Mouse (Mus musculus) embryonic facial prominence, embryonic 11.5 days (tissue): ENCODE measurements around the gene Mars. TPM values are rescaled to one million over a fixed set of nuclear protein-coding genes. Genes with fewer than 3 reads are reported as not detected.
A peak's percentile ranks its signal among the peaks of the same experiment; 100 is the strongest.

Source experiments
- ATAC-seq: fragments of 200-750 bp; cut with Nextera tagmentation; replicated peaks from 2 replicates; pipeline ENCODE4 v1.8.0; 2017; ENCODE audit warnings: low read depth; ENCODE audit not compliant: insufficient number of reproducible peaks, low FRiP score, low TSS enrichment
- DNase-seq: peaks from one replicate; pipeline ENCODE4 v3.0.0-alpha.2; 2015; ENCODE audit warnings: low spot score
- H3K27ac ChIP-seq: fragments of 300-500 bp; sonication (generic); replicated peaks from 2 replicates; pipeline ENCODE4 v1.5.1; 2014; ENCODE audit warnings: mild to moderate bottlenecking, low read depth, low read length, control low read depth
- H3K27me3 ChIP-seq: fragments of 300-500 bp; sonication (generic); 2 replicates; pipeline ENCODE4 v1.6.1; 2014; ENCODE audit warnings: mild to moderate bottlenecking, low read length, moderate library complexity, mixed read lengths; ENCODE audit not compliant: control insufficient read depth, insufficient read depth
- H3K36me3 ChIP-seq: fragments of 300-500 bp; sonication (generic); replicated peaks from 2 replicates; pipeline ENCODE4 v1.6.1; 2014; ENCODE audit warnings: low read depth, mild to moderate bottlenecking, low read length, moderate library complexity, mixed read lengths; ENCODE audit not compliant: control insufficient read depth, insufficient read depth
- H3K4me1 ChIP-seq: fragments of 300-500 bp; sonication (generic); 2 replicates; pipeline ENCODE4 v1.6.1; 2014; ENCODE audit warnings: low read length, mixed read lengths; ENCODE audit not compliant: control insufficient read depth, insufficient read depth
- H3K4me2 ChIP-seq: fragments of 300-500 bp; sonication (generic); 2 replicates; pipeline ENCODE4 v1.6.1; 2014; ENCODE audit warnings: low read depth, mild to moderate bottlenecking, control low read depth, low read length, moderate library complexity
- H3K4me3 ChIP-seq: fragments of 300-500 bp; sonication (generic); 2 replicates; pipeline ENCODE4 v1.5.1; 2014; ENCODE audit warnings: low read depth, low read length, control low read depth
- H3K9ac ChIP-seq: fragments of 300-500 bp; sonication (generic); replicated peaks from 2 replicates; pipeline ENCODE4 v1.6.1; 2014; ENCODE audit warnings: mild to moderate bottlenecking, control low read depth, low read length
- H3K9me3 ChIP-seq: fragments of 300-500 bp; sonication (generic); replicated peaks from 2 replicates; pipeline ENCODE4 v1.6.1; 2016; ENCODE audit warnings: mild to moderate bottlenecking, low read length, inconsistent platforms, mixed read lengths; ENCODE audit not compliant: control insufficient read depth
- WGBS: fragments of 180-500 bp; shearing (Covaris S2); extraction: QIAGEN DNeasy Blood & Tissue Kit; methylation state at CpG from one replicate; pipeline ENCODE4 v1.1.7; 2014; 5-methylcytosine and 5-hydroxymethylcytosine counted together
- polyA plus RNA-seq: library from polyadenylated mRNA; unstranded; fragments of >200 nt; fragmentation: Nextera tagmentation; extraction: Ambion mirVana; gene quantifications from 2 replicates; pipeline ENCODE4 v1.2.1, GENCODE M21; 2014

The Mars gene
- polyA plus RNA-seq, 1 experiment from 2014 or later, result 179 TPM

GRCm38 (mm10) chr10:127265727-127266111 is 45.9 kb downstream of the Mars start:
- Histone ChIP-seq H3K27me3 (peaks cover 11% of the 10 kb centered on the region), H3K4me2 (no peak overlapping the region), H3K4me1 (no peaks in the 10 kb centered on the region; the same call in 1 of the 2 replicates), H3K36me3 (no peaks in the 10 kb centered on the region; the same call in 1 of the 2 replicates), H3K9ac (no peak overlapping the region), H3K27ac (no peak overlapping the region), H3K9me3 (no peaks in the 10 kb centered on the region), H3K4me3 (peak overlapping the region; percentile 77; the same call in 1 of the 2 replicates)
- DNase-seq (no peak), ATAC-seq (no peak)
- WGBS, result 28% methylated on average over 4 of the region's 4 CpGs

- Histone ChIP-seq H3K4me3 (no peak overlapping the region), H3K9me3 (no peaks in the 10 kb centered on the region), H3K27me3 (peaks cover 11% of the 10 kb centered on the region), H3K9ac (no peak overlapping the region), H3K4me1 (no peaks in the 10 kb centered on the region; the same call in 1 of the 2 replicates), H3K4me2 (no peak overlapping the region), H3K27ac (no peak overlapping the region), H3K36me3 (no peaks in the 10 kb centered on the region; the same call in 1 of the 2 replicates)
- no peak for DNase-seq
- no peak for ATAC-seq
- WGBS, result 70% methylated on average over 4 of the region's 4 CpGs
These were observed 46.6 kb downstream of the Mars start for GRCm38 (mm10) chr10:127264971-127265370.

- H3K4me1 ChIP-seq, result no peaks in the 10 kb centered on the region; the same call in 1 of the 2 replicates
- no peak overlapping the region for H3K9ac ChIP-seq
- no peak overlapping the region for H3K4me3 ChIP-seq
- H3K36me3 ChIP-seq, result no peaks in the 10 kb centered on the region; the same call in 1 of the 2 replicates
- no peaks in the 10 kb centered on the region for H3K9me3 ChIP-seq
- DNase-seq (no peak), ATAC-seq (no peak)
- peaks cover 11% of the 10 kb centered on the region for H3K27me3 ChIP-seq
- 81% methylated on average over 8 of the region's 8 CpGs for WGBS
- no peak overlapping the region for H3K27ac ChIP-seq
- no peak overlapping the region for H3K4me2 ChIP-seq
These were observed 47.2 kb downstream of the Mars start for GRCm38 (mm10) chr10:127264336-127264735.

GRCm38 (mm10) chr10:127263631-127264030 is 48.0 kb downstream of the Mars start:
- no peaks in the 10 kb centered on the region for H3K36me3 ChIP-seq
- WGBS, result 49% methylated on average over 3 of the region's 3 CpGs
- no peaks in the 10 kb centered on the region for H3K9me3 ChIP-seq
- DNase-seq (no peak), ATAC-seq (no peak)
- no peaks in the 10 kb centered on the region; the same call in 1 of the 2 replicates for H3K4me1 ChIP-seq
- no peak overlapping the region for H3K4me3 ChIP-seq
- H3K27ac ChIP-seq, result no peak overlapping the region
- H3K4me2 ChIP-seq, result no peak overlapping the region
- no peak overlapping the region for H3K9ac ChIP-seq
- peaks cover 11% of the 10 kb centered on the region for H3K27me3 ChIP-seq

GRCm38 (mm10) chr10:127262548-127263398 is 48.8 kb downstream of the Mars start, which contains the start of gene Kif5a:
TSS of gene Kif5a (minus strand) at chr10:127263348.
- WGBS, result 1% methylated on average over 50 of the region's 53 CpGs
- no peaks in the 10 kb centered on the region for H3K9me3 ChIP-seq
- ATAC-seq, result no peak
- H3K4me2 ChIP-seq, result peak within 1 kb of the TSS; percentile 85
- peak within 1 kb of the TSS; percentile 67 for H3K9ac ChIP-seq
- H3K27ac ChIP-seq, result no peak within 1 kb of the TSS
- H3K36me3 ChIP-seq, result no peaks in the 10 kb centered on the region
- peak within 1 kb of the TSS; percentile 47 for H3K4me3 ChIP-seq
- H3K4me1 ChIP-seq, result no peaks in the 10 kb centered on the region; the same call in 1 of the 2 replicates
- peaks cover 11% of the 10 kb centered on the region for H3K27me3 ChIP-seq
- DNase-seq, result peak; percentile 57

GRCm38 (mm10) chr10:127261706-127262547 is 49.7 kb downstream of the Mars start:
- Histone ChIP-seq H3K9ac (peak overlapping the region; percentile 67; the same call in 1 of the 2 replicates), H3K9me3 (no peaks in the 10 kb centered on the region), H3K36me3 (no peaks in the 10 kb centered on the region), H3K27me3 (peaks cover 11% of the 10 kb centered on the region), H3K4me3 (peak overlapping the region; percentile 47), H3K27ac (no peak overlapping the region), H3K4me2 (peak overlapping the region; percentile 85), H3K4me1 (no peaks in the 10 kb centered on the region; the same call in 1 of the 2 replicates)
- 61% methylated on average over 15 of the region's 15 CpGs for WGBS
- DNase-seq (no peak), ATAC-seq (no peak)

GRCm38 (mm10) chr10:127258489-127258888 is 53.1 kb downstream of the Mars start:
- 78% methylated on average over 8 of the region's 8 CpGs for WGBS
- no peaks in the 10 kb centered on the region for H3K9me3 ChIP-seq
- H3K4me3 ChIP-seq, result no peak overlapping the region
- H3K27me3 ChIP-seq, result peaks cover 11% of the 10 kb centered on the region
- DNase-seq (no peak), ATAC-seq (no peak)
- H3K27ac ChIP-seq, result no peak overlapping the region
- no peak overlapping the region for H3K4me2 ChIP-seq
- H3K9ac ChIP-seq, result no peak overlapping the region
- H3K4me1 ChIP-seq, result no peaks in the 10 kb centered on the region; the same call in 1 of the 2 replicates
- no peaks in the 10 kb centered on the region for H3K36me3 ChIP-seq
